Mouse (Mus musculus) cerebellum, postnatal 14 days (tissue): ENCODE data around the gene Phf20.
"Not testable (repeated sequence)": the region's sequence is repeated elsewhere in the genome, so short reads cannot be mapped to it uniquely, and the experiment has no call there.

Experiments used
- DNase-seq, 2 experiments: peaks; one replicate each; pipeline ENCODE4 v3.0.0; 2021; ENCODE audit warnings: mixed read lengths in 2 of 2

Gene Phf20

DNA sequence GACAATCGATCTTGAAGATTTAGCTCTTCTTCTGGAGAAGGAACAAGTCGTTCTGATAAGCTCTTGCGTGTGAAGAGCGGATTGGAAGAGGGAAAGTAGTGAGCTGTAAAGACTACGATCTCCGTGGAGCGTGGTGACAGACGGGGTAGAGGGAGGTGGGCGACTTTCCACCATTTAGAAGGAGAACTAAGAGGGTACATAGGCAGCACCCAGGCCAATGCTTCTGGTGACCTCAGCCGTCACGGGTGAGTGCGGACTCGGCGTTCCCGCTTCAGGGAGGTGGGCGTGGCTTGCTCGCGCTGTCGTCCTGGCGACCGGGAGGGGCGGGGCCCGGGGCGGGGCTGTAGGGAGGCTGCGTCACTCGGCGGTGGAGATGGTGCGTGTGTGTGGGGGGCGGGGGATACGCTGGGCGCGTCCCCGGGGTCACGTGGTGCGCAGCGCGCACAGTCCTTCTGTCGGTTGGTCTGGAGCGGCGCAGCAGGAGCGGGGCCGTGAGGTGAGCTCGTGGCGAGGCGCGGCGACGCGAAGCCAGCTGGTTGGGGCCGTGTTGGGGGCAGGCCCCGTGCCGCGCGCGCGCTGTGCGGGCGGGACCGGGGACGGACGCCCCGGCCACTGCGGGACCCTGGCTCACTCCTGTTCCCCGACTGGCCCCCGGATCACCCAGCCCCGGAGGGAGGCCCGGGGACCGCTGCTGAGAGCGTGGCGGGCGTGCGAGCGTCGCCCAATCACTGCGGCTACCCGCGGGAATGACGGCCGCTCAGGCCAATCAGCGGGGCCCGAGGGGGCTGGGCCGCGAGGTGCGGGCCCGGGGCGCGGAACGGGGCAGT is at the start of gene Phf20:
Phf20 (plus strand) TSS at position 165 of the 827 bp plus-strand sequence.
- DNase-seq = peak; percentile 99

DNA sequence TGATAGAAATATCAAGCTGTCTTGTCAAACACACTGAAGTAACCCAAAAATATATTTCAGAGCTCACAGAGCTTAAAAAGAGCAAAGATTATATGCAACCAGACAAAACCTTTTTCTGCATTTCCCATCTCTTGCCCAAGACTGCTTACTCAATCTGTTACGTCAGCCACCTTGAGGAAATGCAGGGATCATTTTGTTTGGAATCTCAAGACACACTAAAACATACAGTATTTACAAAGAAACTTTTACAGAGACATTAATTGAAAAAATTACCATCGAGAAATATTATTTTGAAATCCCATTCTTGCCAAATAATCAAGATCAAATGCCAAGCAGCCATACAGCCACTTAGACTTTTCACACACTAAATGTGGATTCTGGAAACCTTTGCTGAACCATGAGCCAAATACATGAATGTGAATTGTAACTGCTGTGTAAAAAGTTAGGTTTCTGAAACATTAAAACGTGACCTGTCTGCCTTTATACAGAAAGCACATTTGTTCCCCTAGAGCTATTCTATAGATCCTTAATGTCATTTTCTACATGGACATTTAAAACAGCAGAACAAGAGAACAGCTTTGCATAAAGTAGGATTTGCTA is 48.9 kb upstream of the Phf20 start:
- no peak for DNase-seq

DNA sequence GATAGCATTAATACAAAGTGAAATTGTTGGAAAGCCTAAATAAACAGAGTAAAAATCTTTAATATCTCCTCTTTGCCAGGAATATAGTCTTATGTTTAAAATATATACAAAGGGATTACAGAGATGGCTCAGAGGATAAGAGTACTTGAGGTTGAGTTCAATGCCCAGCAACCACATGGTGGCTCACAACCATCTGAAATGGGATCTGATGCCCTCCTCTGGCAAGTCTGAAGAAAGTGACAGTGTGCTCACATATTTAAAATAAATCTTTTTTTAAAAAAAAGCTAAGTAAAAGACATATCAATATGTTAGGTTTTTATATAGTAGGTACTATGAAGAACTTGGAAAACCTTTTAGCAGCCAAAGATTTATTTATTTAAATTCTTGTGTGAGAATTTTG is 44.7 kb upstream of the Phf20 start:
- DNase-seq = no peak

DNA sequence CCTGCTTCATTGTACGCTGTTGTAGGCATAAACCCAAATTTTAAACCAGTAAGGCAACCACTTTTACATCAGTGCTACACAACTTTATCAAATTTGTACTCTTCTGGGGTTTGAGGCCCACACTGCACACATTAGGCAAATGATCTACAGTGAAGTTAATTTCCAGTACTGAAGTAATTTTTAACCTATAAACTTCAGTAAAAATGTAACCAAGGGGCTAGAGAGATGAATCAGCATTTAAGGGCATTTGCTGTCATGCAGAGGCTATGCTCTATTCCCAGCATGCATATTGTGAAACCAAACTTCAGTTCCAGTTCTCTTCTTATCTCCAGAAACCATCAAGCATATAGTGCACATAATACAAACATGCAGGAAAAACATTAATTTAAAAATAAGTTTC is 30.8 kb upstream of the Phf20 start:
- DNase-seq = no peak

DNA sequence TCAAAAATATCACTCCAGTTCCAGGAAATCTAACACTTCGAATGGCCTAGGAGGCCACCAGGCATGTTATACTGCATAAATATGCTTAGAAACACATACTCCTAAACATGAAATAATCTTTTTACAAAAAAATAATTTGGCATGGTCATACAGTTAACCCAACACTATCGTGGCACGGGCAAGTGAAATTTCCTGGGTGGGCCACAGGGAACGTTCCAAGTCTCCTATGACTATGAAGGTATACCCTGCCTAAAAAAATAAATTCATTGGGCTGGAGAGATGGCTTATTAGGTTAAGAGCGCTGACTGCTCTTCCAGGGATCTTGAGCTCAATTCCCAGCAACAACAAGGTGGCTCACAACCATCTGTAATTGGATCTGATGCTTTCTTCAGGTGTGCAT is 29.7 kb upstream of the Phf20 start:
- DNase-seq = no peak

DNA sequence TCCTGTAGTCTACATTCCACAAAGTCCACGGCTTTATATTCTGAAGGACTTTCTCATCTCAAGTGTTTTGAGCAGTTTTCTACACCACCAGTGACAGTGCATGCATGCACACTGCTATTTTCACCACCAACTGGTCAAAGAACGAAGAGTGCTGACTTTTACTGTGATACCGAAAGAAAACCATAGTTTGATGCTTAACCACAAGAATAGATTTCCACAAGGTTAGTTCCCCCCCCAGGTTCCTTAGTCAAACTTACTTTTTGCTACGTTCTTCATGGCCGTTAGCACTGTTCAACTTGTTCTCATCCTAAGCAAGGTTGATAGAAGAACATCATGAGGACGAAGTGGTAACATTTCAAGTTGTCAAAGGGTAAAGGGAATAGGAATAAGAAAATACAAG is 19.2 kb upstream of the Phf20 start:
- DNase-seq = no peak

DNA sequence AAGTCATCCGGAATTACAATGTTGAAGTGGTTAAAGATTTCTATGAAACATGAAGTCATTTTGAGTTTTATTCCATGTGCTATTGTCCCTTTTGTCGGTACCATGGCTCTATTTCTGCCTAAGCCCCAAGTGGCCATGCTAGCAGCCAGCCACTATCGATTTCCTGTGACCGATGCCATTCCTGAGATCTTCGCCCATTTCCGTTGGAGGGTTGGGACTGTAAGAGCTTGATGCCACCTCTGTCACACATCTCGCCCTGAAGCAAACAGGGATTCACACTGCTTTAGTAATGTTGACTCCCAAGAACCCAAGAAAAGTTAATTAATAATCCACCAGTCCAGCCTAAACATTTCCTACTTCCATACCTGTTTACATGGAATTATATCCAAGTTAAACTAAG is 18.6 kb upstream of the Phf20 start:
- DNase-seq = no peak

DNA sequence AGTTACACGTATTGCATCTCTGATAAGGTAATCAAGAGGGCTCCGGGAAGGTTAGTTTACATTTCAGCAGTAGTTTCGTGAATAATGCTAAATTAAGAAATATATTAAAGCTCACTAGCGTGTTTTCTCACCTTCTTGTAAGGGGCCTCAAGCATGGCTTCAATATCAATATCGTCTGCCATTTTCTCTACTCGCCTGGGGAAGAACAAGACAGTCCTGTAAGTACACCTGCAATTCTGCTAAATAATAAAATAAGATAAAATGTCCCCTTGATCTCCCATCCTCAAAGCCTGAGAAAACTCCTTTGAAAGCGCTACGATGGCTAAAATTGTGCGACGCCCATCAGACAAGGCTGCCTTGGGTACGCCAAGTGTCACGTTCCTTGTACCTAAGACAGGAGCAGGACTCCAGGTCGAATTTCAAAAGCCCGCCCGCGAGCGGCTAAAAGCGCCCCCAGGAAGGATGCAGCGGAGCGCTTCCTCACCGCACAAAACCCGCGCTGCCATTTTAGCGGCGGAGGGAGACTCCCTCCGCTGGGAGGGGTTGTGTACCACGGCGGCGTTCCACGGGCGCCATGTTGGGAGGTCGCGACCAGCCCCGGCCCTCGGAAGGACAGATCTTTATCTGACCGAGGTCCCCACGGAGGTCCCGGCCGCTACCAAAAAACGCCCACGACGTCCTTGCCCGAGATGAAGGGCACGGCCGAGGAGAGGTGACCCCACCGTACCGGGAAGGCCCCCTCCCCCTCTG is 17.0 kb upstream of the Phf20 start:
- DNase-seq = peak; percentile 84 to 89

DNA sequence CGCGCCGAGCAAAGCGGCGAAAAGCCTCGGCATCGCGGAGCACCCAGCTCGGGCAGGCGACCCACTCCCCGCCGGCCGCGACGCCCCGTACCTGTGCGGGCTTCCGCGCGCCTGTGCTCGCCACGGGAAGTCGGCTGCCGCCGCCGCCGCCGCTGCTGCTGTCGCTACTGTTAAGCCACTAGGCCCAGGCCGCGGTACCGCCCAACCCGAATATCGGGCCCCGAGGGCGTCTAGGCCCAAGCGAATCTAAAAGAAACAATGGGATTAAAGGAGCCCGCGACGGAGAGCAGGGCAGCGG is 16.5 kb upstream of the Phf20 start:
- no peak for DNase-seq

DNA sequence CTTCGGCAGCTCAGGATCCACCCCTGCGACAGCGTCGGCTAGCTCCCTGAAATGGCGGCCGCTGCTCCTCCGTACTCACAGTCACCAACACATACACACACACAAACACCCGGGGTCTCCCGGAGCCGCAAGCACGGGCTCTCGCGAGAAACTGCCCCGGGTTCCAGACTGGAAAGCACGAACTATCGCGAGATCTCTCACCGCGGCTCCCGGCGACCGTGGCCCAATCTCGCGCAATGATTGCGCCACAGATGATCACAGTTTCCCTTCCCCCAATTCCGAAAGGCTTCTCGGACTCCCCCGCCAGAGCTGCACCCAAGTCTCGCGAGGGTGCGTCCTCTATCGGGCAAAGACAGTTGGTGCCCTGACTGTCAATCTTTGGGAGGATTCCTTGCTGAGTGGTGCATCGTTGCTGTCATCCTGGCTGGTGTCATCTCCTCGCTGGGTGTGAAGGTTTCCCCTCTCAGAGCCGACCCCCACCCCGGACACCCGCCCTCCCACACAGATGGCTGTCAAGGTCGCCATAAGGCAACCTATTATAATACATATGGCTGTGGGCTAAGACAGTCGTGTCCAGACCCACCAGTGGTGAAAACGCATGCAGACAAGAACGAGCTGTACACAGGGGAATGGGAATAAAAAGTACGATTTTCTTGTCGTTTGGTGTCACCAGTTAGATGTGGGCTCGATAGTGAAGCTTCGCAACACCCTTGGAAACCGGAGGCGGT is 16.0 kb upstream of the Phf20 start, which contains the start of gene Rbm39:
Rbm39 (minus strand) TSS at position 145 of the 728 bp plus-strand sequence.
- peak; percentile 100 for DNase-seq

DNA sequence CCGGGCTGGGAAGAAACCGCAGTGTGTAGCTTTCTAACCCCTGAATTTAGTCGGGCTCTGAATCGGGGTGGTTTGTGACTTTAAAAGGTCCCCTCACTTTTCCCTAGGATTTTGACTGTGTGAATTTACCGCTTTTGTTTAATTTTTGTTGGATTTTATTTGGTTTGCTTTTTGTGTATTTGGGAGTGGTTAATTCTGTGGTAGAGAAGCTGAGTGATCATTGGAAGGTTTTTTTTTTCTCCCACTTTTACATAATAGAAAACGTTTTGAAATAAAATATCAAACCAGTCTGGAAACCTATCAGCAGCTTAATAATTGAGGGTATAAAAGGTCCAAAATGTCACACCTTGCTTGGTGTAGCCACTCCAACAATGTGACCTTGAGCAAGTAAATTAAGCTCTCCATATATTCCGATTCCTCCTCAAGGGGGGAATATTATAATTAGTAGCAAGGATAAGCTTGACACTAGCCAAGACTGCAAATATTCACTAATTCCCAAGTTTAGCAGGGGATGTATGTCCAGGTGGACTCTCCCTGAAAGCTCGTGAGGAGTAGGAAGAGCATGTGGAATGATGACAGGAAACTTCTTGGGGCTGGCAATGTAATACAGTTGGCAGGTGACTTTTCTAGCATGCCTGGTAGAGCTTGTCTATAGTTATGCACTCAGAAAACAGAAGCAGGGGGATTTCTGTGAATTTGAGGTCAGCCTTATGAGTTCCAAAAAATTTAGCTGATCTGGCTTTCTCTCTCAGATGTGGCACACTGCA is 15.3 kb upstream of the Phf20 start:
- DNase-seq = peak in 1 of 2 experiments; percentile 47

DNA sequence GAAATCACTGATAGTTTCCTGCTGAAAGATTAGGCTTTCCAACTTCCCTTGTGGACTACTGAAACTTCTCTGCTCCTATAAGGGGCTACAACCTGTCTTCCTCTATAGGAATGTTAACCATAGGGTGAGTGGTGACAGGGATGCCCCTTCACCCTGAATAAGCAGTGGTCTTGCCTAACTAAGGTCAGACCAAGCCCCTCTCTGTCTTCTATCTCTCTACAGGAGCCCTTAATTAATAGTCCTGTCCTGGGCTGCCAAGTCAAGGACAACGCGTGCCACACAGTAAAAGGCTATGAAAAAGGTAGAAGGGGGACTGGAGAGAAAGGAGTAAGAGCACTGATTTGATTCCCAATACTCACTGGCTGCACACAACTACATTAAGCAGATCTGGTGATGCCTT is 14.7 kb upstream of the Phf20 start:
- no peak for DNase-seq

DNA sequence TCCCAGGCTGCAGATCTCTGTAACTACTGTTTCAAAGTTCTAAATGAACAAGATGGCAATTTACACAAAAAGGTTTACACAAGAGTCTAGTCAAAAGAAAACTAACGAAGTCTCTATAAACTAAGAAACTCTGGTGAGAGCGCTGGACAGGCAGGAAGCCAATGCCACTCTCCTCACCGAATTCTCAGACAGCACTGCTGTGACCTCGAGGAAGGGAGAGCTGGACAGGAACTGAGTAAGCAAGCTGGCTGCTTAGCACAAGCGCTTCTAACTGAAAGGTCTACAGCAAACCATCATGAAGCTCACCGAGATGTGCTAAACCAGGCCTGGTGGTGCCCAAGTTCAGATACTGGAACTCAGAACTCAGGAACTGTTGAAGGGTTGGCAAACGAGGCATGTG is 7.0 kb upstream of the Phf20 start:
- not testable (repeated sequence) for DNase-seq

DNA sequence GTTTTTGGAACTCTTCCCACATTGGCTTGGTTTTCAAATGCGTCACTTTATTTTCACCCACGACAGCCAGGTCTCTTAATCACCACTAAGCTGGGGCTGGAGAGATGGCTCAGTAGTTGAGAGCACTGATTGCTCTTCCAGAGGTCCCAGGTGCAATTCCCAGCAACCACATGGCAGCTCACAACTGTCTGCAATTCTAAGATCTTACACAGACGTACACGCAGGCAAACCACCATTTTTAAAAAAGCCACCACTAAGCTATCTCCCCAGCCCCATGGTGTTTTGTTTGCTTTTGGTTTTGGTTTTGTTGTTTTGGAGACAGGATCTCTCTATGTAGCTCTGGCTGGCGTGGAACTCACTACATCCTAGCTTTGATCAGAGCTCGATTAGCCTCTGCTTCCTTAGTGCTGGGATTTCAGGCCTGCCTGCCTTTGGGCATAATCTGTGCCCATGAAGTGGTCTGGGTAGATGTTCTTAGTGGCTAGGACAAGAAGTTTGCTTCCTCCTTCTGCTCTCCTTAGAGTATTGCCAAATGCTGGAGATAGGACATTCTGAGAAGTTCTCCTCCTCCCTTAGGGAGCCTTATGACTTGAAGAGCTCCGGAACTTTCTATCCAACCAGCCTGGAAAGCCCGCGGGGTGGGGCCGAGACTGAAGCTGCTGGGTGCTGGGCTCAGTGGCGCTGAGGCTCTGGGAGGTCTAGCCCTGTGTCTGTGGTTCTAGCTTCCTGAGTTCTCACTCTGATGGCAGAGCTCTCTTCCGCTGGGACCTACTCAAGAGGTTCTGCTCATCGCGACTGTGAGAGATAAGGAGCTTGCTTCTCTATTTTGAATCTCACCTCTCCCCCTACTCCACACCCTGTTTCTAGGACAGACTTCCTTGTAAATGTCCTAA is 6.0 kb upstream of the Phf20 start:
- DNase-seq = no peak

DNA sequence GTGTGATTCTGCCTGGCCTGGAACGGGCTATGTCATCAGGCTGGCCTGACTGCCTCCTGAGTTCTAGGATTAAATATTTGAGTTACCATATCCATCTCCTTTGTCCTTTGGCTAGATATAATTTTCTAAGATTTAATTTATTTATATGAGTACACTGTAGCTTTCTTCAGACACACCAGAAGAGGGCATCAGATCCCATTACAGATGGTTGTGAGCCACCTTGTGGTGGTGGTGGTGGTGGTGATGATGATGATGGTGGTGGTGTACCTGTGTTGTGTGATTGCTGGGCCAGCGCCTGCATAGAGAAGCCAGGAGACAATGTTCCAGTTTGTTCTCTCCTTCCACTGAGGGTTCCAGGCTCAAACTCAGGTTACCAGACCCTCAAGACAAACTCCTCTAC is 4.7 kb upstream of the Phf20 start:
- DNase-seq = no peak

DNA sequence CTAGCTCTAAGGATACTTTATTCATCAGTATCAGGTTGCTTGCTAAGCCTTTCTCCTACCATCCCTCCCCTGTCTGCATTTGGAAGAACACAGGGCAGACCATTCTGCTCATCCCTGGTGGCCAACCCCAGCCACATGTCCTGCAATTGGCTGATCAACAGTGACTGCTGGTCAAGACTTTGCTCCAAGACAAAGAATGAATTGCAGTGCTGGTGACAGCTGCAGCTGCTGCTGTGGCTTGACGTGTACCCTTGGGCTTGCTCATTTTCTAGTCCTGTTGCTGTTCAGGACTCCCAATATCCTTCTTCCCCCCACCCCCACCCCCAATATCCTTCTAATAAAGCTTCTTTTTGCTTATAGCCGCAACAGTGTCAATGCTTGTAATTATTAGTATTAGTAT is 4.2 kb upstream of the Phf20 start:
- no peak for DNase-seq

DNA sequence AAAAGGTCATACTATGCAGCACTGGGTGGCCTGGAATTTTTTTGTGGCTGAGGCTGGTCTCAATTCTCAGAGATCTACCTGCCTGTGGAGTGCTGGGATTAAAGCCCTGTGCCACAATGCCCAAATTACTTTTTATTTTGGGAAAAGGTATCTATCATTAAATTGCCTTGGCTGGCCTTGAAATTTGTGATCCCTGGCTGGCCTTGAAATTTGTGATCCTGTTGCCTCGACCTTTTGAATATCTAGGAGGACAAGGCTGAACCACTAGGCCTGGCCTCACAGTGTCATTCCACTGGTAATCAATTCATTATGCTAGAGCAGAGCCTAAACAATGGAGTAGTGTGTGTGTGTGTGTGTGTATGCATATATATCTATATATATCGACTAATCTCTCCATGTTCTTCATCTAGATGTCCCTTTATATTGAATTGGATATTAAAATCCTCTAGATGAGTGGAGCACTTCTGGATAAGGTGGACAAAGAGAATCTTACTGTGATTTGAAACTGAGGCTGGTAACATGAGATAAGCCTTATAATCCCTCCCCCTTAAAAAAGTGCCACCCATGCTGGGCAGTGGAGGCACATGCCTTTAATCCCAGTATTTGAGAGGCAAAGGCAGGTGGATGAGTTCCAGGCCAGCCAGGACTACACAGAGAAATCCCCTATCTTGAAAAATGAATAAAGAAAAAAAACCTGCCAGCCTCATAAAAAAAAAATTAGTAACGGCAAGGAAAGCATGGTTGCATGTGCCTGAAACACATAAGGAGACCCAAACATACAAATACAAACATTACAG is 3.0 kb upstream of the Phf20 start:
- DNase-seq = no peak

DNA sequence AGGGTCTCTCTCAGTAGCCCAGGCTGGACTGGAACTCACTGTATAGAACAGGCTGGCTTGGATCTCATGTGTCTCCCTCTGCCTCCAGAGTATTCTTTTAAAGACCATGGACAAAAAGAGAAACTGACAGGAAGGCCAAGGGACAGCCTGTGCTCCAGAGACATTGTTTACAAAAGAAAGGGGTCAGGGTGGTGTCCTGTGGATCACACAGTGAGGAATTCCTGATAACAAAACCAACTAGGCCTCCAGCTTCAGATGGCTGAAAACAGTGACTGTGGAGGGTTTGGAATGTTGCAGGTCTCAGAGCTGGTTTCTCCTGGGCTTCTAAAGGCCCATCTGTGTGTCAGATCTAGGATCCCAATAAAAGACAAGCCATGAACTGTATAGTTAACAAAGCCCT is 1.7 kb upstream of the Phf20 start:
- no peak for DNase-seq

DNA sequence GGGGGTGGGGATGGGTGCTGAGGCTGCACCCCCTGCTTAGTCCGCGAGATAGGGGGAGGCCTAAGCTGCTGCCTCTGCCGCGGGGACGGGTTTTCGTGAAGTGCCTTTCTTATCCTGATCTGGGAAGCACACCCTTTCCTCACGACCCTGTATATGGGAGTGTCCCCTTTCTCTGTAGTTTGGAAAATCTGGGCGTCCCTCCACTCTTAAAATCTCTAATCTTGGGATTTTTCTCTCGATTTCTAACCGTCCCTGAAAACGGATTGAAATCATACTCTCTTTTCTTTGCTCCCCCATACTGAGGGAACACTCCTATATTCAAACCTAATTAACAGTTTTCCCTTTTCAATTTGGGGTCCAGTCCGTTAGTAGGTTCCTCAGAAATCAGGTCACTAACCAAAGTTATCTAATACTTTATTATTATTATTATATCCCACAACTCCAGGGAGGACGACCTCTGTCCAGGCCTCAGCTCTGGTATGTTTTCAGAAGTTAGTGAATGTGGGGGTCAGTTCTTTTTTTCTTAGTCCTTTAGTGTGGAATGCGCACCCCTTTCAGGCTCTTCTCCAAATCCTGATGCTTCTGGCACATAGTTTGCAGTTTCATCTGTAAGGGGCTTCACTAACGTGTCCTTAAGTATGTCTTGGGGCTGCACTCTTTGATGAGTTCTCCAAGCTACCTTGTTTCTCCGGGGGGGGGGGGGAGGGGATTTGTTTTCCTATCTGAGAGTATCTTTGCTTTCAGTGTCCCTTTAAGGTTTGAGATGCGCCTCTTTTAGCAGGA is 1.1 kb downstream of the Phf20 start:
- no peak for DNase-seq

DNA sequence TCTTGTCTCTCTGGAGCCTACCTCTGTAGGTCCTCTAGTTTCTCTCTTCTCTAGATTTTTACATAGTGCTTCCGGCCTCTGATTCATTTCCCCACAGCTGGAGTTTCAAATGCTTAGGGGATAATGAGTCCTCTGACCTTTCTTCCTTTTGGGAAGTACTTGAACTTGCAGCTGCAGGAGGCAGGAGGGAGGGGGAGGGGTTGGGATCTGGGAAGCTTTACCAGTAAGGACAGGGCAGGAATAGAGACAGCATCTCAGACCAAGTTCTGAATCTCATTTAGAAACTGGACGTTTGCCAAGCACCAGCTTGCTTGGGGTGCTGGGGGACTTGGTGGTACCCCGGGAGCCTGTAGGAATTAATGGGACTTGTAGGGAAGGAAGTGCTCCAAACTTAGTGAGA is 3.7 kb downstream of the Phf20 start:
- peak in 1 of 2 experiments; percentile 35 for DNase-seq
